Mouse (Mus musculus): ENCODE measurements at regions not wholly inside any gene's neighbourhood (a gene's known extent, or its start where the extent isn't known, plus 50 kb on each side); places are given as distances from the start of the nearest gene placed in this dataset.

- intact Hi-C loops (cut with DNase I) = no loop called here
- DNase-seq (ENCODE audit: low spot score in 2 of 2) = no peak
These were observed 90.1 kb upstream of the Hhip start for GRCm38 (mm10) chr8:80147929-80148328.

GRCm38 (mm10) chr8:80138481-80138880 lies 80.7 kb upstream of the Hhip start:
- intact Hi-C loops (cut with DNase I) = no loop called here
- DNase-seq (ENCODE audit: low spot score in 2 of 2) = no peak

- no peak for DNase-seq (ENCODE audit: low spot score in 2 of 2)
- intact Hi-C loops (cut with DNase I) = no loop called here
These were observed 62.7 kb upstream of the Hhip start for GRCm38 (mm10) chr8:80120378-80120965.

GRCm38 (mm10) chr8:80117328-80117727 lies 59.5 kb upstream of the Hhip start:
- intact Hi-C loops (cut with DNase I) = no loop called here
- DNase-seq (ENCODE audit: low spot score in 2 of 2) = no peak
